ENCODE assay signal across 19 mouse cellular contexts in genomic region chr6:56913092-56913858, GRCm38 (mm10). TPM values are rescaled to one million over a fixed set of nuclear protein-coding genes. Genes with fewer than 3 reads are reported as not detected.
DNase-seq lines count a peak whose midpoint lies in the region; ATAC-seq lines count a peak whose summit lies in the region.
"Had no signal": no experiment of that assay in that cellular context is flagged by ENCODE, and none has a peak within 500 bp of the region (broad histone marks: within the 10 kb centered on the region; RNA-seq: fewer than 3 reads in every experiment).

No protein-coding gene starts in this region.

- no peak for ATAC-seq in intestine, embryonic 16.5 days
- ATAC-seq in intestine, embryonic 15.5 days: no peak
- peak; percentile 46 to 49 for ATAC-seq in hematopoietic stem cell, adult 5-6 weeks (replicated peaks in 1 of 2; ENCODE audit: insufficient read depth in 1 of 2, low FRiP score in 2 of 2, low TSS enrichment in 1 of 2, low read depth in 1 of 2, poor library complexity in 2 of 2, severe bottlenecking in 2 of 2)
- ATAC-seq in megakaryocyte-erythroid progenitor cell, adult 5-6 weeks (replicated peaks; ENCODE audit: low FRiP score, low TSS enrichment, poor library complexity, severe bottlenecking): peak; percentile 59
- ATAC-seq: lung, postnatal 0 days had no signal

- H3K4me2 ChIP-seq in intestine, embryonic 16.5 days (ENCODE audit: low read depth, low read length): no peak overlapping the region
- H3K4me2 ChIP-seq in intestine, embryonic 15.5 days (replicated peaks): no peak overlapping the region
- H3K4me2 ChIP-seq: midbrain, embryonic 12.5 days had no signal

- peaks cover 20% of the 10 kb centered on the region for H3K4me1 ChIP-seq in intestine, embryonic 16.5 days (ENCODE audit: control insufficient read depth, insufficient read depth, low read length)
- H3K4me1 ChIP-seq in intestine, embryonic 15.5 days (replicated peaks): 0 out of 2 replicates have a peak, but pooled peaks cover 7% of the 10 kb centered on the region

- no peak overlapping the region for H3K9ac ChIP-seq in intestine, embryonic 16.5 days (ENCODE audit: low read depth, low read length)
- H3K9ac ChIP-seq in intestine, embryonic 15.5 days: no peak overlapping the region
- H3K9ac ChIP-seq: midbrain, embryonic 12.5 days had no signal

- H3K4me3 ChIP-seq in intestine, embryonic 16.5 days (ENCODE audit: low read length): no peak overlapping the region
- H3K4me3 ChIP-seq in intestine, embryonic 15.5 days (replicated peaks): no peak overlapping the region
- H3K4me3 ChIP-seq: midbrain, embryonic 12.5 days; myocyte had no signal

- peak; percentile 60 for DNase-seq in brain, adult 2 months (ENCODE audit: low read depth, low spot score)
- DNase-seq in urinary bladder, postnatal 25 days (ENCODE audit: low spot score): no peak
- no peak for DNase-seq in Muller cell, postnatal 12 days (ENCODE audit: inconsistent ontology term)
- DNase-seq: adrenal gland, postnatal 14 days; heart, postnatal 10 days; kidney, adult 11 months; kidney, postnatal 36 days; layer of hippocampus, postnatal 36 days; thymus, postnatal 14 days had no signal

- H3K27me3 ChIP-seq in intestine, embryonic 16.5 days (replicated peaks; ENCODE audit: control insufficient read depth, insufficient read depth, low read length): no peaks in the 10 kb centered on the region
- no peaks in the 10 kb centered on the region for H3K27me3 ChIP-seq in intestine, embryonic 15.5 days (replicated peaks)
- H3K27me3 ChIP-seq: CH12.LX; midbrain, embryonic 12.5 days had no signal

- no peaks in the 10 kb centered on the region for H3K9me3 ChIP-seq in intestine, embryonic 16.5 days (ENCODE audit: control insufficient read depth, low read length)
- H3K9me3 ChIP-seq in intestine, embryonic 15.5 days: no peaks in the 10 kb centered on the region
- H3K9me3 ChIP-seq: midbrain, embryonic 12.5 days had no signal

- WGBS in intestine, embryonic 16.5 days: 71% methylated on average over 2 of the region's 2 CpGs
- 53% methylated on average over 2 of the region's 2 CpGs for WGBS in intestine, embryonic 15.5 days

- no peaks in the 10 kb centered on the region for H3K36me3 ChIP-seq in intestine, embryonic 16.5 days (ENCODE audit: control insufficient read depth, insufficient read depth, low read length)
- no peaks in the 10 kb centered on the region for H3K36me3 ChIP-seq in intestine, embryonic 15.5 days
- H3K36me3 ChIP-seq: midbrain, embryonic 12.5 days had no signal

- peak overlapping the region; percentile 37; the same call in 1 of the 2 replicates for H3K27ac ChIP-seq in intestine, embryonic 16.5 days (ENCODE audit: low read length)
- no peak overlapping the region for H3K27ac ChIP-seq in intestine, embryonic 15.5 days
- H3K27ac ChIP-seq: midbrain, embryonic 12.5 days had no signal

RNA-seq across cellular contexts. Expression of gene Nt5c3, which starts 10.5 kb away (rescaled TPM):
- polyA plus RNA-seq in intestine, embryonic 16.5 days (2015; fragmentation: Nextera tagmentation; extraction: Ambion mirVana): 63.2 and 68.4 TPM in 2 replicates
- 66.9 and 73.3 TPM in 2 replicates for polyA plus RNA-seq in intestine, embryonic 15.5 days (2015; fragmentation: Nextera tagmentation; extraction: Ambion mirVana)
- total RNA-seq in hematopoietic stem cell, adult 5-6 weeks (2017): 91.3 and 103 TPM in 2 replicates
- 86.6 and 123 TPM in 2 replicates for total RNA-seq in megakaryocyte-erythroid progenitor cell, adult 5-6 weeks (2014; fragmentation: Nextera tagmentation)
- 83.5 and 116 TPM in 2 replicates for total RNA-seq in megakaryocyte-erythroid progenitor cell, adult 5-6 weeks (2017)

RNA-seq across cellular contexts. Expression of gene Vmn1r4, which starts 10.5 kb away (rescaled TPM):
- polyA plus RNA-seq in intestine, embryonic 16.5 days (2015; fragmentation: Nextera tagmentation; extraction: Ambion mirVana): 0.29 and 0.36 TPM in 2 replicates
- 0.32 and 0.49 TPM in 2 replicates for polyA plus RNA-seq in intestine, embryonic 15.5 days (2015; fragmentation: Nextera tagmentation; extraction: Ambion mirVana)
- 1.1 and 1.4 TPM in 2 replicates for total RNA-seq in hematopoietic stem cell, adult 5-6 weeks (2017)
- total RNA-seq in megakaryocyte-erythroid progenitor cell, adult 5-6 weeks (2014; fragmentation: Nextera tagmentation): not detected in 2 replicates
- 0.42 TPM in 1 of 2 replicates, not detected in the other for total RNA-seq in megakaryocyte-erythroid progenitor cell, adult 5-6 weeks (2017)

RNA-seq across cellular contexts. Expression of gene Vmn1r5, which starts 56.8 kb away (rescaled TPM):
- not detected in 2 replicates for polyA plus RNA-seq in intestine, embryonic 16.5 days (2015; fragmentation: Nextera tagmentation; extraction: Ambion mirVana)
- polyA plus RNA-seq in intestine, embryonic 15.5 days (2015; fragmentation: Nextera tagmentation; extraction: Ambion mirVana): not detected in 2 replicates
- total RNA-seq in hematopoietic stem cell, adult 5-6 weeks (2017): not detected in 2 replicates
- not detected in 2 replicates for total RNA-seq in megakaryocyte-erythroid progenitor cell, adult 5-6 weeks (2014; fragmentation: Nextera tagmentation)
- not detected in 2 replicates for total RNA-seq in megakaryocyte-erythroid progenitor cell, adult 5-6 weeks (2017)
- total RNA-seq: adrenal gland, postnatal 14 days; CH12.LX; heart, postnatal 10 days; layer of hippocampus, postnatal 36 days had no signal
- polyA plus RNA-seq: gonadal fat pad, adult 2 months; limb, embryonic 11.5 days; lung, postnatal 0 days; midbrain, embryonic 12.5 days; myocyte had no signal

Comparison
In these comparisons a context has a peak if more than half of its experiments do, and no peak if none do; other contexts are left out.
1. ATAC-seq: peak in hematopoietic stem cell, adult 5-6 weeks (2 of 2) and megakaryocyte-erythroid progenitor cell, adult 5-6 weeks (single experiment); none in intestine, embryonic 16.5 days (single experiment) and intestine, embryonic 15.5 days (single experiment).